Mouse (Mus musculus) forebrain, embryonic 14.5 days (tissue): Measurements from ENCODE around the gene Foxn3. TPM values are rescaled to one million over a fixed set of nuclear protein-coding genes. Genes with fewer than 3 reads are reported as not detected.

Experiments used
- ATAC-seq: fragments of 200-750 bp; cut with Nextera tagmentation; 2 replicates; pipeline ENCODE4 v1.8.0; 2017; ENCODE audit warnings: mild to moderate bottlenecking, moderate library complexity
- DNase-seq: peaks from one replicate; pipeline ENCODE4 v3.0.0-alpha.2; 2015; ENCODE audit warnings: low spot score
- H3K27ac ChIP-seq: fragments of 300-500 bp; sonication (generic); 2 replicates; pipeline ENCODE4 v1.5.1; 2014; ENCODE audit warnings: low read depth, mild to moderate bottlenecking, control low read depth, low read length, moderate library complexity
- H3K27me3 ChIP-seq: fragments of 300-500 bp; sonication (generic); replicated peaks from 2 replicates; pipeline ENCODE4 v1.6.1; 2014; ENCODE audit warnings: low read length, control low read depth, mixed read lengths; ENCODE audit not compliant: control insufficient read depth, insufficient read depth
- H3K36me3 ChIP-seq: fragments of 300-500 bp; sonication (generic); 2 replicates; pipeline ENCODE4 v1.6.1; 2014; ENCODE audit warnings: low read length, control low read depth; ENCODE audit not compliant: control insufficient read depth, insufficient read depth
- H3K4me1 ChIP-seq: fragments of 300-500 bp; sonication (generic); 2 replicates; pipeline ENCODE4 v1.6.1; 2014; ENCODE audit warnings: antibody characterized with exemption, low read length, control low read depth; ENCODE audit not compliant: control insufficient read depth, insufficient read depth
- H3K4me2 ChIP-seq: fragments of 300-500 bp; sonication (generic); 2 replicates; pipeline ENCODE4 v1.6.1; 2014; ENCODE audit warnings: mild to moderate bottlenecking, control low read depth, low read length
- H3K4me3 ChIP-seq: fragments of 300-500 bp; sonication (generic); 2 replicates; pipeline ENCODE4 v1.5.1; 2014; ENCODE audit warnings: low read depth, low read length, control low read depth
- H3K9ac ChIP-seq: fragments of 300-500 bp; sonication (generic); 2 replicates; pipeline ENCODE4 v1.6.1; 2014; ENCODE audit warnings: mild to moderate bottlenecking, low read length, control low read depth, moderate library complexity
- H3K9me3 ChIP-seq: fragments of 300-500 bp; sonication (generic); replicated peaks from 2 replicates; pipeline ENCODE4 v1.6.1; 2016; ENCODE audit warnings: low read length, control low read depth, mixed read lengths; ENCODE audit not compliant: control insufficient read depth
- WGBS: fragments of 180-500 bp; shearing (Covaris S2); extraction: QIAGEN DNeasy Blood & Tissue Kit; methylation state at CpG from one replicate; pipeline ENCODE4 v1.1.7; 2014; 5-methylcytosine and 5-hydroxymethylcytosine counted together
- polyA plus RNA-seq: library from polyadenylated mRNA; unstranded; fragments of >200 nt; fragmentation: Nextera tagmentation; extraction: Ambion mirVana; gene quantifications from 2 replicates; pipeline ENCODE4 v1.2.1, GENCODE M21; 2014

Foxn3 gene
- polyA plus RNA-seq, 1 experiment from 2014 or later: 61.6 TPM

DNA sequence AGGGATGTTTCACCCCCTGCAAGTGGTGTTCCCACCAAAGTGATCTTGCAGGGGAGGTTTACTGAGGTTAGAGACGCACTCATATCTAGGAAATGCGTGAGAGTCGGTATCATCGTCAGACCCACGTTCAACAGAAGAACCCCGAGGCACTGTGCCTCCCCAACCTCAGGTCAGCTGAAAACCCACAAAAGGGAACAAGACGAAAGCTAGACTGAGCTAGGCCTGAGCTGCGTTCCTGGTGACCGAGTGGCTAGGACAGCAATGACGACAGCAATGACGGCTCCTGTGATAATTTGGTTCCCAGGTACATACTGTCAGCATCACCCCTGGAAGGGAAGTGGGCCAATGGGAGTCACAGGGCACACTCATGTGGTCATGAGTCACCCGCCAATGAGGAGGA is 350.2 kb downstream of the Foxn3 start:
- no peaks in the 10 kb centered on the region for H3K9me3 ChIP-seq
- peaks cover 28% of the 10 kb centered on the region for H3K4me1 ChIP-seq
- no peaks in the 10 kb centered on the region for H3K27me3 ChIP-seq
- H3K4me2 ChIP-seq: no peak overlapping the region
- no peak for ATAC-seq
- DNase-seq: no peak
- no peaks in the 10 kb centered on the region for H3K36me3 ChIP-seq
- WGBS: 96% methylated on average over 12 of the region's 12 CpGs
- H3K4me3 ChIP-seq: no peak overlapping the region
- no peak overlapping the region for H3K27ac ChIP-seq
- no peak overlapping the region for H3K9ac ChIP-seq

GRCm38 (mm10) chr12:99209801-99210200 is 353.6 kb downstream of the Foxn3 start:
- WGBS: 86% methylated on average over 8 of the region's 8 CpGs
- DNase-seq (no peak), ATAC-seq (no peak)
- Histone ChIP-seq H3K4me2 (no peak overlapping the region), H3K9me3 (no peaks in the 10 kb centered on the region), H3K27me3 (no peaks in the 10 kb centered on the region), H3K4me1 (peaks cover 4% of the 10 kb centered on the region; the same call in 1 of the 2 replicates), H3K4me3 (no peak overlapping the region), H3K27ac (no peak overlapping the region), H3K9ac (no peak overlapping the region), H3K36me3 (peaks cover 3% of the 10 kb centered on the region; the same call in 1 of the 2 replicates)

- H3K4me2 ChIP-seq: no peak overlapping the region
Measured at GRCm38 (mm10) chr12:99208251-99208650, 355.1 kb downstream of the Foxn3 start.

GRCm38 (mm10) chr12:99207014-99207612 is 356.3 kb downstream of the Foxn3 start:
- WGBS: 90% methylated on average over 15 of the region's 15 CpGs
- no peak for ATAC-seq

More at GRCm38 (mm10) chr12:99208251-99208650, 355.1 kb downstream of the Foxn3 start:
- no peak for ATAC-seq
- no peaks in the 10 kb centered on the region for H3K9me3 ChIP-seq
- no peak for DNase-seq
- no peak overlapping the region for H3K9ac ChIP-seq
- no peaks in the 10 kb centered on the region for H3K27me3 ChIP-seq
- H3K4me1 ChIP-seq: no peaks in the 10 kb centered on the region
- peaks cover 3% of the 10 kb centered on the region; the same call in 1 of the 2 replicates for H3K36me3 ChIP-seq
- H3K4me3 ChIP-seq: no peak overlapping the region
- H3K27ac ChIP-seq: no peak overlapping the region
- WGBS: 87% methylated on average over 9 of the region's 9 CpGs

DNA sequence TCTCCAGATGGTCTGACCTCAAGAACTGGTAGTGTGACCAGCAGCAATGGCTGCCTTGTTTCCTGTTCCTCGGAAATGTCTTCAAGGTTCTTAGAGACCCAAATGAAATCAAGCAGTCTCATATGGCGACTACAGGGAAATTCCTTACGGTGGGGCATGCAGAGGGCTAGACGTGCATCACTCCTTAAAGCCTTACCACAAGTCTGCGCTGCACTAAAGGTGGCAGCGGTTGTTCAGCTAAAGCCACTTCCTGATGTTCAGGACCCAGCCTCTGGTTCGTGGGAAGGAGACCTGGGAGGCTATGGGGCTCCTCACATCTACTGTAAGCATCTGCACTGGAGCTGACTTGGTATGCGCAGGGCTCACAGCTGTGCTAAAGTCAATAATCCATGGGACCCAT is 357.6 kb downstream of the Foxn3 start:
- Histone ChIP-seq H3K27me3 (no peaks in the 10 kb centered on the region), H3K9me3 (no peaks in the 10 kb centered on the region), H3K9ac (no peak overlapping the region), H3K4me3 (no peak overlapping the region), H3K4me1 (no peaks in the 10 kb centered on the region), H3K36me3 (peaks cover 3% of the 10 kb centered on the region; the same call in 1 of the 2 replicates), H3K4me2 (no peak overlapping the region), H3K27ac (no peak overlapping the region)
- ATAC-seq (no peak), DNase-seq (no peak)
- WGBS: 94% methylated on average over 8 of the region's 8 CpGs

More at GRCm38 (mm10) chr12:99207014-99207612, 356.3 kb downstream of the Foxn3 start:
- Histone ChIP-seq H3K4me2 (no peak overlapping the region), H3K4me3 (no peak overlapping the region), H3K27me3 (no peaks in the 10 kb centered on the region), H3K27ac (no peak overlapping the region), H3K4me1 (no peaks in the 10 kb centered on the region), H3K36me3 (peaks cover 3% of the 10 kb centered on the region; the same call in 1 of the 2 replicates), H3K9me3 (no peaks in the 10 kb centered on the region), H3K9ac (no peak overlapping the region)
- no peak for DNase-seq

GRCm38 (mm10) chr12:99199124-99199483 is 364.3 kb downstream of the Foxn3 start:
- DNase-seq: no peak
- Histone ChIP-seq H3K36me3 (peaks cover 3% of the 10 kb centered on the region; the same call in 1 of the 2 replicates), H3K27me3 (no peaks in the 10 kb centered on the region), H3K9ac (no peak overlapping the region), H3K4me2 (no peak overlapping the region), H3K27ac (no peak overlapping the region), H3K4me3 (no peak overlapping the region), H3K9me3 (no peaks in the 10 kb centered on the region), H3K4me1 (no peaks in the 10 kb centered on the region; the same call in 1 of the 2 replicates)
- no peak for ATAC-seq
- 79% methylated on average over 5 of the region's 5 CpGs for WGBS

- Histone ChIP-seq H3K4me1 (no peaks in the 10 kb centered on the region; the same call in 1 of the 2 replicates), H3K9ac (no peak overlapping the region), H3K4me2 (no peak overlapping the region), H3K27ac (no peak overlapping the region), H3K36me3 (peaks cover 3% of the 10 kb centered on the region; the same call in 1 of the 2 replicates), H3K27me3 (no peaks in the 10 kb centered on the region), H3K9me3 (no peaks in the 10 kb centered on the region), H3K4me3 (no peak overlapping the region)
- ATAC-seq: no peak
- DNase-seq: no peak
- 82% methylated on average over 12 of the region's 12 CpGs for WGBS
Measured at GRCm38 (mm10) chr12:99198428-99199123, 364.8 kb downstream of the Foxn3 start.

DNA sequence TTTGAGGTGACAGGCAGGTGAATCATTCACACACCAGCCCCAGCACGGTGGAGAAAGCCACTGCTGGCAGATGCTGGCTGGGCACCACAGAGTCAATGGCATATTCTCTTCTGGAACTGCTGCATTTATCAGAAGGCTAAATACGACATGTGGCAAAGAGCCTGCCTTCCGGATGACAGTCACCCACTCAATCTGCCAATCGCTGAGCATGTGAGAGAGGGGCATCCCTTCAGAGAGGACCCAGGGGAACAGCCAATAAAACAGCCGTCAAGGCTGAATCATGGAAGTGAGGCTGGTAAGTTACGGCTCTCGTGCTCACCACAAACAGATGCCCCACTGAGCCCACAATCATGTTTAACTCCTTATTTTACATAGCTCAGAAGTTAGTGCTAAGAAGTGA is 366.4 kb downstream of the Foxn3 start:
- Histone ChIP-seq H3K4me3 (no peak overlapping the region), H3K4me2 (no peak overlapping the region), H3K9ac (no peak overlapping the region), H3K4me1 (no peaks in the 10 kb centered on the region; the same call in 1 of the 2 replicates), H3K27me3 (no peaks in the 10 kb centered on the region), H3K36me3 (peaks cover 3% of the 10 kb centered on the region; the same call in 1 of the 2 replicates), H3K27ac (no peak overlapping the region), H3K9me3 (no peaks in the 10 kb centered on the region)
- WGBS: 77% methylated on average over 7 of the region's 7 CpGs
- ATAC-seq (no peak), DNase-seq (no peak)

DNA sequence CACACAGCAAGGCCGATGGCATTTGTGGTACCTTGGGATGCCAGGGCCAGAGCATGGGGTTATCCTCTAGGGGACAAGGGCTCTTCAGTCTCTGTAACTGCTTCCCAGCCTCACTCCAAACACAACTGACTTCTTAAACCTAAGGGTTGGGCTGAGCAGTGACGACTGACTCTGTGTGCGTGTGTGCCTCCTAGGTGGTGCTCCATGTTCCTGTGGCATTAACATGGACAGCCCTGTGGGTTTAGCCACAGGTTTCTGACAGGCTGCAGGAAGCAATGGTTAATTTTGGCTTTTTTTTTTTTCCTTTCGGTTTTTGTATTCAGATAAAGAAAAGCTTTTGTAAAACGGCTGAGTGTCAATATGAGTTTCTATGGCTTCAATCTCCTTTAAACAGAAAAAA is 367.7 kb downstream of the Foxn3 start:
- Histone ChIP-seq H3K9me3 (no peaks in the 10 kb centered on the region), H3K36me3 (peaks cover 3% of the 10 kb centered on the region; the same call in 1 of the 2 replicates), H3K4me3 (no peak overlapping the region), H3K4me1 (no peaks in the 10 kb centered on the region; the same call in 1 of the 2 replicates), H3K9ac (no peak overlapping the region), H3K4me2 (no peak overlapping the region), H3K27me3 (no peaks in the 10 kb centered on the region), H3K27ac (no peak overlapping the region)
- 73% methylated on average over 5 of the region's 5 CpGs for WGBS
- ATAC-seq: no peak
- DNase-seq: no peak
